Mouse (Mus musculus): Measurements from ENCODE around the gene Taf5l. TPM values are rescaled to one million over a fixed set of nuclear protein-coding genes. Genes with fewer than 3 reads are reported as not detected.

The Taf5l gene
- polyA plus RNA-seq, 1 experiment = 20.4 TPM

DNA sequence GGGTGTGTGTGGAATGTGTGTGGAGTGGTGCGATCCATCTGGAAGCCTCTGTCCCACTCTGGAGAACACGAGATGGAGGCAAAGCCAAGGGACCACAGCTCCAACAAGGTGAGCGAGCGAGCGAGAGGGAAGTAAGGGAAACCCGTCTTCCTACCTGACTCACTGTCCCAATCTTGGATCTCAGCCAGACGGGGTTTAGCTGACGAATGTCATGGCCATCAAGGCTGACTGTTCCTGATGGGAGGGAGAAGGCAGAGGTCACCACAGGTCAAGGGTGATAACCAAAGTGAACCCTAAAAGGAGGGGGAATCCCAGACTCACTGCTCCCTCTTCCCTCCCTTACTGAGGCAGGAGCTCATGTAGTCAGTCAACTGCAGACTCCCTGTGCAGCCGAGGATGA is 61.1 kb downstream of the Taf5l start:
- Histone ChIP-seq H3K4me3 (ENCODE audit: insufficient read depth, low read depth, low read length) (no peak overlapping the region), H3K27ac (ENCODE audit: insufficient read depth, low read depth, low read length) (no peak overlapping the region), H3K4me1 (ENCODE audit: control insufficient read depth, insufficient read depth, low read length) (no peaks in the 10 kb centered on the region), H3K27me3 (replicated peaks; ENCODE audit: control insufficient read depth, insufficient read depth, low read length) (no peaks in the 10 kb centered on the region), H3K36me3 (ENCODE audit: control insufficient read depth, insufficient read depth, low read length) (no peaks in the 10 kb centered on the region)
- 84% methylated on average over 9 of the region's 9 CpGs for WGBS
- TF ChIP-seq CTCF (conservative IDR thresholded peaks at IDR 0.05; ENCODE audit: insufficient read depth, insufficient read length, low read depth, low read length) (no peak), POLR2A (IDR thresholded peaks at IDR 0.05; ENCODE audit: low read depth, low read length) (no peak)
- no peak for DNase-seq

DNA sequence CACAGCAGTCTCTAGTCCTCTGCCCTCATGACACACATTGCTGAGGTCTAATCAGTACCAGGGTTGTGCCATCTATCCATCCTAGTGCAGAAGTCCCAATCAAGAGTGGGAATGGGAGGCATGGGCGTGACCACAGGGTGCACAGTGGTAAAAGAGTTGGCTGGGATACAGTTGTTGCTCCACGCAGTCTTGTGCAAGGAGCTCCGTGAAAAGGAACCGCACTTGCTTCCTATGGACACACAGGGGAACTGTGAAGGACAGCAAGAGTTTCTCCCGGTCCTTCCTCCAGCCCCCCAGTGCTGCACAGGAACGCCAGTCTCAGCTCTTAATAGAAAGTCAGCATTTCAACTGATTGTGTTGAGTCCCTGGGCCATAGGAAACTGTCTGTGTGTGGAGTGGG is 61.7 kb downstream of the Taf5l start:
- H3K4me3 ChIP-seq (ENCODE audit: insufficient read depth, low read depth, low read length) = no peak overlapping the region
- H3K4me1 ChIP-seq (ENCODE audit: control insufficient read depth, insufficient read depth, low read length) = no peaks in the 10 kb centered on the region
- H3K36me3 ChIP-seq (ENCODE audit: control insufficient read depth, insufficient read depth, low read length) = no peaks in the 10 kb centered on the region
- no peaks in the 10 kb centered on the region for H3K27me3 ChIP-seq (replicated peaks; ENCODE audit: control insufficient read depth, insufficient read depth, low read length)
- TF ChIP-seq CTCF (conservative IDR thresholded peaks at IDR 0.05; ENCODE audit: insufficient read depth, insufficient read length, low read depth, low read length) (no peak), POLR2A (IDR thresholded peaks at IDR 0.05; ENCODE audit: low read depth, low read length) (no peak)
- no peak overlapping the region for H3K27ac ChIP-seq (ENCODE audit: insufficient read depth, low read depth, low read length)
- no peak for DNase-seq
- 92% methylated on average over 6 of the region's 6 CpGs for WGBS

DNA sequence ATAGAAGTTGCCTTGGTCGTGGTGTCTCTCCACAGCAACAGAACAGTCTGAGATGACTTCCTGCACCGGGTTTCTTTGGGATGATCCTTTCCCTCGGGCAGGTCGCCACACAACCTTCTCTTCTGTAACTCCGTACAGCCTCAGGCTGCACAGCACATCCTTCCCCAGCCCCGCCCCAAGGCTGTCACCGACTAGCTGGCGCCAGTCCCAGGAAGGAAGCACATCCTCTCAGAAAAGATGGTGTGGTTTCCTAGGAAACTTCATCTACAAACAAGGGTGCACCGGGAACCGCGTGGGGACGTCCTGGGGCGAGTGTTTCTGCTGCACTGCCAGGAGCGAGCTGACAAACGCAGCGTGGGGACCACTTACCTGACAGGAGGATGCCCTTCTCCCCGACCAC is 63.1 kb downstream of the Taf5l start:
- Histone ChIP-seq H3K36me3 (ENCODE audit: control insufficient read depth, insufficient read depth, low read length) (no peaks in the 10 kb centered on the region; the same call in 1 of the 2 replicates), H3K27ac (ENCODE audit: insufficient read depth, low read depth, low read length) (no peak overlapping the region), H3K4me3 (ENCODE audit: insufficient read depth, low read depth, low read length) (no peak overlapping the region), H3K27me3 (replicated peaks; ENCODE audit: control insufficient read depth, insufficient read depth, low read length) (no peaks in the 10 kb centered on the region), H3K4me1 (ENCODE audit: control insufficient read depth, insufficient read depth, low read length) (no peaks in the 10 kb centered on the region)
- DNase-seq = peak; percentile 5
- WGBS = 70% methylated on average over 17 of the region's 17 CpGs
- TF ChIP-seq POLR2A (IDR thresholded peaks at IDR 0.05; ENCODE audit: low read depth, low read length) (no peak), CTCF (conservative IDR thresholded peaks at IDR 0.05; ENCODE audit: insufficient read depth, insufficient read length, low read depth, low read length) (no peak)

DNA sequence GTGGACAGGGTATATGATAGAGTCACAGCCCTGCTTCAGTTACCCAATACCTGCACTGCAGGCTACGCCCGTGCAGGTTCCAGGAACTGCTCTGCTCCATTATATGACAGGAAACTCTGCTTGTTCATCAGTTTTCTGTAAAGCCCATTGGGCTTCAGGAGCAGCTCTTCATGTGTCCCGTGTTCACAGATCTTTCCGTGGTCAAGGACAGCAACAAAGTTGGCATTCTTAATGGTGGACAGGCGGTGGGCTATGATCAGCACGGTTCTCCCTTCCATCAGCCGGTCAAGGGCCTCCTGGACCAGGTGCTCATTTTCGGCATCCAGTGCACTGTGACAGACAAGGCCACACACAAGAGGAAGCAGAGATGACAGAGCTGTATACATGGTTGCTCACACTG is 67.0 kb downstream of the Taf5l start:
- TF ChIP-seq CTCF (conservative IDR thresholded peaks at IDR 0.05; ENCODE audit: insufficient read depth, insufficient read length, low read depth, low read length) (no peak), POLR2A (IDR thresholded peaks at IDR 0.05; ENCODE audit: low read depth, low read length) (no peak)
- WGBS = 91% methylated on average over 8 of the region's 8 CpGs

DNA sequence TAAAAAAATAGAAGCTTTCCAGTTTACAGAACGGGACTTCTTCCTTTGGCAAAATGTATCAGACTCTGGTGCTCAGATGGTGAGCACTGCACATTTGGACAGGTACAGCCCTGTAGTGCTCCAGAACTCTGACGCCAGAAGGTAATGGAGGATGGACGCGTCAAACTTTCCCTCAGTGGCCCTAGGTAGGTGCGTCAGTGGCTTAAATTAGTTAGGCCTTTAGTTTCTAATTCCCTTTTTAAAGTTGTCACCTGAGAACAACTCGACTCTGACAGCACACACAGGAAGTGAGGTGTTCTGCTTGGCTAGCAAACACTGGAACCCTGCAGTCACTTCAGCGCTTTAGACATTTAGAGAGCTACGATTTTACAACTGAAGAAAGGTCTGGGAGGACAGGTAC is 67.5 kb downstream of the Taf5l start:
- no peak for DNase-seq
- Histone ChIP-seq H3K27me3 (replicated peaks; ENCODE audit: control insufficient read depth, insufficient read depth, low read length) (no peaks in the 10 kb centered on the region), H3K4me3 (ENCODE audit: insufficient read depth, low read depth, low read length) (no peak overlapping the region), H3K36me3 (ENCODE audit: control insufficient read depth, insufficient read depth, low read length) (no peaks in the 10 kb centered on the region; the same call in 1 of the 2 replicates), H3K4me1 (ENCODE audit: control insufficient read depth, insufficient read depth, low read length) (peaks cover 2% of the 10 kb centered on the region; the same call in 1 of the 2 replicates), H3K27ac (ENCODE audit: insufficient read depth, low read depth, low read length) (no peak overlapping the region)
- TF ChIP-seq CTCF (conservative IDR thresholded peaks at IDR 0.05; ENCODE audit: insufficient read depth, insufficient read length, low read depth, low read length) (no peak), POLR2A (IDR thresholded peaks at IDR 0.05; ENCODE audit: low read depth, low read length) (no peak)
- WGBS = 84% methylated on average over 8 of the region's 8 CpGs

More for the DNA sequence above, 67.0 kb downstream of the Taf5l start:
- Histone ChIP-seq H3K36me3 (ENCODE audit: control insufficient read depth, insufficient read depth, low read length) (no peaks in the 10 kb centered on the region; the same call in 1 of the 2 replicates), H3K27ac (ENCODE audit: insufficient read depth, low read depth, low read length) (no peak overlapping the region), H3K4me1 (ENCODE audit: control insufficient read depth, insufficient read depth, low read length) (peaks cover 2% of the 10 kb centered on the region; the same call in 1 of the 2 replicates), H3K4me3 (ENCODE audit: insufficient read depth, low read depth, low read length) (no peak overlapping the region), H3K27me3 (replicated peaks; ENCODE audit: control insufficient read depth, insufficient read depth, low read length) (no peaks in the 10 kb centered on the region)
- DNase-seq = no peak

DNA sequence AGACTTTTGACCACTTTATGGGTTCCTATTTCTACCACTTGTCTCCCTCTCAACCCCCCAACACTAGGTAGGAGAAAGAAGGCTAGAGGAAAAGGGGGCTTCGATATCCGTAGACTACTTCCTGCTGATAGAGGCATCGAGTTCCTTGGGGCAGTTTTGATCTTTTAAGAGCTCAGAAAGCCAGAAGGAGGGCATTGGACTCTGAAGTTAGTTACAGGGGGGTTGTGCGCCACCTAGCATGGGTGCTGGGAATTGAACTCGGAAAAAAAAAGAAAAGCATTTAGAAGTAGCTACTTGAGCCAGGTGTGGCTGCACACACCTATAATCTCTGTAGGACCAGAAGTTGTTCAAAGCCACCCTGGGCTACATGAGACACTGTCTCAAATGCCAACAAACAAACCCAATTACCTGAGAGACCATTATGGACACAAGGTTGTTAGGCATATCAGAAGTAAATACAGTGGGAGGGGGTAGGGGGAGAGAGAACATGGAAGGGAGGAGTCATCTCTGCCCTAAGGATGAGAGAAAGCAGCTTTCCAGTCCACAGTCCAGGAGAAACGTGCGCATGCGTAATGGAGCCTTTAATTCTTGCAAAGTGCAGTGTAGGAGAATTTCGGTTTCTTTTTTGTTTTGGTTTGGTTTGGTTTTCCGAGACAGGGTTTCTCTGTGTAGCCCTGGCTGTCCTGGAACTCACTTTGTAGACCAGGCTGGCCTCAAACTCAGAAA is 71.0 kb downstream of the Taf5l start:
- WGBS = 29% methylated on average over 10 of the region's 10 CpGs

DNA sequence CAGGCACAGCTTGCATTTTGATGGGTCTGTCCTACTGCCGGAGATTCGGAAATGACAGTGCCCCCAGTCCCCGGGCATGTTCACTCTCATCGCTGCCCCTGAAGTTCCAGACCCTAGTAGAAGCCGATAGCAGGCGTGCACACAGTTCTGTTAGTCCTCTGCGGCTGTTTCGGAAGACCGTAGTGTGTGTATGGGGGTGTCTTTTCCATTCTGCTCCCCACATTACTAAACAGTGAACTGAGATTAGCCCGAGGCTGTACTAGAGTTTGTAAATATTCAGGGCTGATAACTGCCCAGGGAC is 71.6 kb downstream of the Taf5l start:
- no peak for DNase-seq
- WGBS = 1% methylated on average over 10 of the region's 10 CpGs

More for the DNA sequence above, 71.0 kb downstream of the Taf5l start:
- Histone ChIP-seq H3K27me3 (replicated peaks; ENCODE audit: control insufficient read depth, insufficient read depth, low read length) (no peaks in the 10 kb centered on the region), H3K36me3 (ENCODE audit: control insufficient read depth, insufficient read depth, low read length) (no peaks in the 10 kb centered on the region; the same call in none of the 2 replicates), H3K4me3 (ENCODE audit: insufficient read depth, low read depth, low read length) (peak overlapping the region; percentile 74), H3K4me1 (ENCODE audit: control insufficient read depth, insufficient read depth, low read length) (peaks cover 4% of the 10 kb centered on the region; the same call in 1 of the 2 replicates), H3K27ac (ENCODE audit: insufficient read depth, low read depth, low read length) (peak overlapping the region; percentile 48; the same call in 1 of the 2 replicates)
- TF ChIP-seq CTCF (conservative IDR thresholded peaks at IDR 0.05; ENCODE audit: insufficient read depth, insufficient read length, low read depth, low read length) (peak; percentile 68), POLR2A (IDR thresholded peaks at IDR 0.05; ENCODE audit: low read depth, low read length) (no peak)
- peak; percentile 77 for DNase-seq

More for the DNA sequence above, 71.6 kb downstream of the Taf5l start:
- peak overlapping the region; percentile 48 for H3K27ac ChIP-seq (ENCODE audit: insufficient read depth, low read depth, low read length)
- no peaks in the 10 kb centered on the region for H3K27me3 ChIP-seq (replicated peaks; ENCODE audit: control insufficient read depth, insufficient read depth, low read length)
- TF ChIP-seq POLR2A (IDR thresholded peaks at IDR 0.05; ENCODE audit: low read depth, low read length) (no peak), CTCF (conservative IDR thresholded peaks at IDR 0.05; ENCODE audit: insufficient read depth, insufficient read length, low read depth, low read length) (no peak)
- H3K4me3 ChIP-seq (ENCODE audit: insufficient read depth, low read depth, low read length) = peak overlapping the region; percentile 74
- peaks cover 4% of the 10 kb centered on the region; the same call in 1 of the 2 replicates for H3K4me1 ChIP-seq (ENCODE audit: control insufficient read depth, insufficient read depth, low read length)
- H3K36me3 ChIP-seq (ENCODE audit: control insufficient read depth, insufficient read depth, low read length) = no peaks in the 10 kb centered on the region; the same call in none of the 2 replicates
